Mouse (Mus musculus) effector memory CD4-positive, alpha-beta T cell, adult 5 months (primary cell): ENCODE data around the gene Gm14296. TPM values are rescaled to one million over a fixed set of nuclear protein-coding genes. Genes with fewer than 3 reads are reported as not detected.

Source experiments
- polyA plus RNA-seq: library from polyadenylated mRNA; unstranded; fragments of 100-300 nt; shearing (Covaris generic); gene quantifications from one replicate; pipeline ENCODE4 v1.2.1, GENCODE M21; 2017

Gene Gm14296
- polyA plus RNA-seq = 1.8 TPM

GRCm38 (mm10) chr2:176927709-176928108, at the start of gene Gm14296:
TSS of gene Gm14296 (minus strand) at chr2:176927809.

Other genes starting within 250 kb of the Gm14296 start
- 5.7 TPM for gene Gm14305, start 219.5 kb downstream of the Gm14296 start, polyA plus RNA-seq
- gene Gm14295, start 129.2 kb downstream of the Gm14296 start, polyA plus RNA-seq = 2.2 TPM
- gene Gm14408, start 96.7 kb downstream of the Gm14296 start, polyA plus RNA-seq = not detected
- gene Gm14419, start 73.1 kb upstream of the Gm14296 start, polyA plus RNA-seq = 1.1 TPM
- not detected for gene Gm14401, start 146.5 kb upstream of the Gm14296 start, polyA plus RNA-seq